Mouse (Mus musculus): Measurements from ENCODE around the gene Olfr437. TPM values are rescaled to one million over a fixed set of nuclear protein-coding genes. Genes with fewer than 3 reads are reported as not detected.
"Not testable (repeated sequence)": the region's sequence is repeated elsewhere in the genome, so short reads cannot be mapped to it uniquely, and the experiment has no call there.

Gene Olfr437
- not detected in 2 replicates for polyA plus RNA-seq (2014; fragmentation: Nextera tagmentation; extraction: Ambion mirVana)

- no peaks in the 10 kb centered on the region for H3K27me3 ChIP-seq (replicated peaks; ENCODE audit: control insufficient read depth, insufficient read depth, low read length)
- no peaks in the 10 kb centered on the region for H3K9me3 ChIP-seq (ENCODE audit: control insufficient read depth, low read length)
- no peaks in the 10 kb centered on the region for H3K4me1 ChIP-seq (ENCODE audit: control insufficient read depth, insufficient read depth, low read length)
- DNase-seq (ENCODE audit: low spot score) (no peak), ATAC-seq (ENCODE audit: low read depth) (no peak)
- H3K36me3 ChIP-seq (ENCODE audit: control insufficient read depth, insufficient read depth, low read length), result no peaks in the 10 kb centered on the region
- no peak within 1 kb of the TSS for H3K9ac ChIP-seq (ENCODE audit: low read depth, low read length)
- no peak within 1 kb of the TSS for H3K4me2 ChIP-seq (ENCODE audit: low read depth, low read length)
- H3K4me3 ChIP-seq (ENCODE audit: low read depth, low read length), result no peak within 1 kb of the TSS
- H3K27ac ChIP-seq (replicated peaks; ENCODE audit: low read depth, low read length), result no peak within 1 kb of the TSS
- WGBS, result 59% methylated on average over 3 of the region's 3 CpGs
Observed at GRCm38 (mm10) chr6:43162982-43163381, at the start of gene Olfr437. Olfr437 (plus strand) TSS chr6:43163282.

- not testable (repeated sequence) for DNase-seq (ENCODE audit: low spot score); H3K27me3 ChIP-seq (replicated peaks; ENCODE audit: control insufficient read depth, insufficient read depth, low read length); H3K4me3 ChIP-seq (ENCODE audit: low read depth, low read length); H3K4me2 ChIP-seq (ENCODE audit: low read depth, low read length); H3K9ac ChIP-seq (ENCODE audit: low read depth, low read length); H3K9me3 ChIP-seq (ENCODE audit: control insufficient read depth, low read length); H3K4me1 ChIP-seq (ENCODE audit: control insufficient read depth, insufficient read depth, low read length); H3K36me3 ChIP-seq (ENCODE audit: control insufficient read depth, insufficient read depth, low read length); ATAC-seq (ENCODE audit: low read depth); H3K27ac ChIP-seq (replicated peaks; ENCODE audit: low read depth, low read length)
- WGBS, result 84% methylated on average over 2 of the region's 2 CpGs
Observed at GRCm38 (mm10) chr6:43146267-43146666, 16.8 kb upstream of the Olfr437 start, which contains the start of gene Olfr237-ps1. Olfr237-ps1 (plus strand) TSS chr6:43146567.

- no peaks in the 10 kb centered on the region for H3K27me3 ChIP-seq (replicated peaks; ENCODE audit: control insufficient read depth, insufficient read depth, low read length)
- DNase-seq (ENCODE audit: low spot score) (no peak), ATAC-seq (ENCODE audit: low read depth) (no peak)
- no peaks in the 10 kb centered on the region for H3K9me3 ChIP-seq (ENCODE audit: control insufficient read depth, low read length)
- H3K9ac ChIP-seq (ENCODE audit: low read depth, low read length), result no peak overlapping the region
- no peaks in the 10 kb centered on the region for H3K36me3 ChIP-seq (ENCODE audit: control insufficient read depth, insufficient read depth, low read length)
- no peaks in the 10 kb centered on the region for H3K4me1 ChIP-seq (ENCODE audit: control insufficient read depth, insufficient read depth, low read length)
- no peak overlapping the region for H3K4me2 ChIP-seq (ENCODE audit: low read depth, low read length)
- H3K4me3 ChIP-seq (ENCODE audit: low read depth, low read length), result no peak overlapping the region
- no peak overlapping the region for H3K27ac ChIP-seq (replicated peaks; ENCODE audit: low read depth, low read length)
- 73% methylated on average over 1 of the region's 1 CpGs for WGBS
Observed at GRCm38 (mm10) chr6:43159502-43159901, 3.6 kb upstream of the Olfr437 start.

GRCm38 (mm10) chr6:43167246-43167645 is 4.2 kb downstream of the Olfr437 start:
- H3K27me3 ChIP-seq (replicated peaks; ENCODE audit: control insufficient read depth, insufficient read depth, low read length), result no peaks in the 10 kb centered on the region
- H3K9ac ChIP-seq (ENCODE audit: low read depth, low read length), result no peak overlapping the region
- 95% methylated on average over 4 of the region's 4 CpGs for WGBS
- no peaks in the 10 kb centered on the region for H3K36me3 ChIP-seq (ENCODE audit: control insufficient read depth, insufficient read depth, low read length)
- no peaks in the 10 kb centered on the region for H3K4me1 ChIP-seq (ENCODE audit: control insufficient read depth, insufficient read depth, low read length)
- H3K9me3 ChIP-seq (ENCODE audit: control insufficient read depth, low read length), result no peaks in the 10 kb centered on the region
- ATAC-seq (ENCODE audit: low read depth), result no peak
- H3K4me2 ChIP-seq (ENCODE audit: low read depth, low read length), result no peak overlapping the region
- DNase-seq (ENCODE audit: low spot score), result no peak
- H3K4me3 ChIP-seq (ENCODE audit: low read depth, low read length), result no peak overlapping the region
- H3K27ac ChIP-seq (replicated peaks; ENCODE audit: low read depth, low read length), result no peak overlapping the region

GRCm38 (mm10) chr6:43171840-43172239 is 8.8 kb downstream of the Olfr437 start, which contains the start of gene Olfr13:
Olfr13 (plus strand) TSS chr6:43172140.
- Histone ChIP-seq H3K27me3 (replicated peaks; ENCODE audit: control insufficient read depth, insufficient read depth, low read length) (no peaks in the 10 kb centered on the region), H3K4me3 (ENCODE audit: low read depth, low read length) (no peak within 1 kb of the TSS), H3K9ac (ENCODE audit: low read depth, low read length) (no peak within 1 kb of the TSS), H3K9me3 (ENCODE audit: control insufficient read depth, low read length) (no peaks in the 10 kb centered on the region), H3K4me1 (ENCODE audit: control insufficient read depth, insufficient read depth, low read length) (no peaks in the 10 kb centered on the region), H3K4me2 (ENCODE audit: low read depth, low read length) (no peak within 1 kb of the TSS), H3K27ac (replicated peaks; ENCODE audit: low read depth, low read length) (no peak within 1 kb of the TSS), H3K36me3 (ENCODE audit: control insufficient read depth, insufficient read depth, low read length) (no peaks in the 10 kb centered on the region)
- WGBS, result 77% methylated on average over 4 of the region's 4 CpGs
- DNase-seq (ENCODE audit: low spot score), result no peak
- no peak for ATAC-seq (ENCODE audit: low read depth)

- H3K9ac ChIP-seq (ENCODE audit: low read depth, low read length), result no peak overlapping the region
- H3K36me3 ChIP-seq (ENCODE audit: control insufficient read depth, insufficient read depth, low read length), result no peaks in the 10 kb centered on the region
- H3K4me2 ChIP-seq (ENCODE audit: low read depth, low read length), result no peak overlapping the region
- 64% methylated on average over 1 of the region's 1 CpGs for WGBS
- H3K9me3 ChIP-seq (ENCODE audit: control insufficient read depth, low read length), result no peaks in the 10 kb centered on the region
- H3K4me3 ChIP-seq (ENCODE audit: low read depth, low read length), result no peak overlapping the region
- H3K27ac ChIP-seq (replicated peaks; ENCODE audit: low read depth, low read length), result no peak overlapping the region
- DNase-seq (ENCODE audit: low spot score), result no peak
- no peaks in the 10 kb centered on the region for H3K27me3 ChIP-seq (replicated peaks; ENCODE audit: control insufficient read depth, insufficient read depth, low read length)
- ATAC-seq (ENCODE audit: low read depth), result no peak
- no peaks in the 10 kb centered on the region for H3K4me1 ChIP-seq (ENCODE audit: control insufficient read depth, insufficient read depth, low read length)
Observed at GRCm38 (mm10) chr6:43178129-43178528, 15.0 kb downstream of the Olfr437 start.

- H3K4me2 ChIP-seq (ENCODE audit: low read depth, low read length), result no peak overlapping the region
- H3K36me3 ChIP-seq (ENCODE audit: control insufficient read depth, insufficient read depth, low read length), result no peaks in the 10 kb centered on the region
- no peaks in the 10 kb centered on the region for H3K9me3 ChIP-seq (ENCODE audit: control insufficient read depth, low read length)
- no peak overlapping the region for H3K4me3 ChIP-seq (ENCODE audit: low read depth, low read length)
- DNase-seq (ENCODE audit: low spot score) (no peak), ATAC-seq (ENCODE audit: low read depth) (no peak)
- H3K9ac ChIP-seq (ENCODE audit: low read depth, low read length), result no peak overlapping the region
- no peaks in the 10 kb centered on the region for H3K4me1 ChIP-seq (ENCODE audit: control insufficient read depth, insufficient read depth, low read length)
- WGBS, result 63% methylated on average over 6 of the region's 6 CpGs
- no peak overlapping the region for H3K27ac ChIP-seq (replicated peaks; ENCODE audit: low read depth, low read length)
- no peaks in the 10 kb centered on the region for H3K27me3 ChIP-seq (replicated peaks; ENCODE audit: control insufficient read depth, insufficient read depth, low read length)
Observed at GRCm38 (mm10) chr6:43178584-43179501, 15.8 kb downstream of the Olfr437 start.

GRCm38 (mm10) chr6:43190986-43191385 is 27.9 kb downstream of the Olfr437 start:
- H3K4me1 ChIP-seq (ENCODE audit: control insufficient read depth, insufficient read depth, low read length), result no peaks in the 10 kb centered on the region
- whole genome bisulfite sequencing, result 64% methylated on average over 3 of the region's 3 CpGs
- no peak overlapping the region for H3K4me2 ChIP-seq (ENCODE audit: low read depth, low read length)
- no peaks in the 10 kb centered on the region for H3K27me3 ChIP-seq (replicated peaks; ENCODE audit: control insufficient read depth, insufficient read depth, low read length)
- DNase-seq (ENCODE audit: low spot score) (no peak), ATAC-seq (ENCODE audit: low read depth) (no peak)
- H3K36me3 ChIP-seq (ENCODE audit: control insufficient read depth, insufficient read depth, low read length), result no peaks in the 10 kb centered on the region
- H3K9ac ChIP-seq (ENCODE audit: low read depth, low read length), result no peak overlapping the region
- no peak overlapping the region for H3K4me3 ChIP-seq (ENCODE audit: low read depth, low read length)
- H3K27ac ChIP-seq (replicated peaks; ENCODE audit: low read depth, low read length), result no peak overlapping the region
- no peaks in the 10 kb centered on the region for H3K9me3 ChIP-seq (ENCODE audit: control insufficient read depth, low read length)

GRCm38 (mm10) chr6:43196781-43197180 is 33.7 kb downstream of the Olfr437 start, which contains the start of gene Olfr435:
Olfr435 (plus strand) TSS chr6:43197146.
- H3K36me3 ChIP-seq (ENCODE audit: control insufficient read depth, insufficient read depth, low read length), result no peaks in the 10 kb centered on the region
- H3K4me2 ChIP-seq (ENCODE audit: low read depth, low read length), result no peak within 1 kb of the TSS
- H3K4me1 ChIP-seq (ENCODE audit: control insufficient read depth, insufficient read depth, low read length), result no peaks in the 10 kb centered on the region
- no peak within 1 kb of the TSS for H3K9ac ChIP-seq (ENCODE audit: low read depth, low read length)
- no peaks in the 10 kb centered on the region for H3K27me3 ChIP-seq (replicated peaks; ENCODE audit: control insufficient read depth, insufficient read depth, low read length)
- ATAC-seq (ENCODE audit: low read depth) (no peak), DNase-seq (ENCODE audit: low spot score) (no peak)
- no peak within 1 kb of the TSS for H3K27ac ChIP-seq (replicated peaks; ENCODE audit: low read depth, low read length)
- no peak within 1 kb of the TSS for H3K4me3 ChIP-seq (ENCODE audit: low read depth, low read length)
- no peaks in the 10 kb centered on the region for H3K9me3 ChIP-seq (ENCODE audit: control insufficient read depth, low read length)

Data from embryonic facial prominence, embryonic 14.5 days (tissue).